Mouse (Mus musculus): ENCODE measurements around the gene Hrh3. TPM values are rescaled to one million over a fixed set of nuclear protein-coding genes. Genes with fewer than 3 reads are reported as not detected.

The Hrh3 gene
- polyA plus RNA-seq (2015; fragmentation: Nextera tagmentation; extraction: Ambion mirVana): 0.08 and 0.18 TPM in 2 replicates

- Histone ChIP-seq H3K4me3 (replicated peaks) (peak within 1 kb of the TSS; percentile 51), H3K27ac (no peak within 1 kb of the TSS), H3K27me3 (replicated peaks) (peaks cover 66% of the 10 kb centered on the region), H3K36me3 (no peaks in the 10 kb centered on the region), H3K9me3 (no peaks in the 10 kb centered on the region), H3K4me1 (peaks cover 22% of the 10 kb centered on the region), H3K4me2 (peak within 1 kb of the TSS; percentile 100), H3K9ac (no peak within 1 kb of the TSS)
- WGBS: under 1% methylated on average over 63 of the region's 87 CpGs
- peak; percentile 82 for ATAC-seq (ENCODE audit: insufficient read depth, low FRiP score, low read depth)
Observed at GRCm38 (mm10) chr2:180103978-180104658, at the start of gene Hrh3. Gene Hrh3 (minus strand): TSS chr2:180104488.

GRCm38 (mm10) chr2:180148551-180148950 is 44.3 kb upstream of the Hrh3 start:
- H3K9me3 ChIP-seq: no peaks in the 10 kb centered on the region
- H3K9ac ChIP-seq: no peak overlapping the region
- ATAC-seq (ENCODE audit: insufficient read depth, low FRiP score, low read depth): no peak
- H3K36me3 ChIP-seq: peaks cover 47% of the 10 kb centered on the region
- no peak overlapping the region for H3K27ac ChIP-seq
- no peaks in the 10 kb centered on the region for H3K27me3 ChIP-seq (replicated peaks)
- H3K4me1 ChIP-seq: no peaks in the 10 kb centered on the region
- WGBS: 80% methylated on average over 9 of the region's 9 CpGs
- H3K4me3 ChIP-seq (replicated peaks): no peak overlapping the region
- no peak overlapping the region for H3K4me2 ChIP-seq

GRCm38 (mm10) chr2:180147379-180147778 is 43.1 kb upstream of the Hrh3 start:
- Histone ChIP-seq H3K36me3 (peaks cover 43% of the 10 kb centered on the region), H3K27me3 (replicated peaks) (no peaks in the 10 kb centered on the region), H3K9me3 (no peaks in the 10 kb centered on the region), H3K9ac (no peak overlapping the region), H3K4me1 (no peaks in the 10 kb centered on the region), H3K27ac (no peak overlapping the region), H3K4me3 (replicated peaks) (no peak overlapping the region), H3K4me2 (no peak overlapping the region)
- no peak for ATAC-seq (ENCODE audit: insufficient read depth, low FRiP score, low read depth)
- WGBS: 92% methylated on average over 6 of the region's 6 CpGs

- no peak for ATAC-seq (ENCODE audit: insufficient read depth, low FRiP score, low read depth)
- Histone ChIP-seq H3K27ac (no peak overlapping the region), H3K9me3 (no peaks in the 10 kb centered on the region), H3K9ac (no peak overlapping the region), H3K27me3 (replicated peaks) (no peaks in the 10 kb centered on the region), H3K36me3 (peaks cover 40% of the 10 kb centered on the region), H3K4me3 (replicated peaks) (no peak overlapping the region), H3K4me1 (no peaks in the 10 kb centered on the region), H3K4me2 (no peak overlapping the region)
- WGBS: 91% methylated on average over 2 of the region's 2 CpGs
Observed at GRCm38 (mm10) chr2:180146091-180146490, 41.8 kb upstream of the Hrh3 start.

GRCm38 (mm10) chr2:180135414-180135813 is 31.1 kb upstream of the Hrh3 start:
- no peaks in the 10 kb centered on the region for H3K4me1 ChIP-seq
- H3K27me3 ChIP-seq (replicated peaks): no peaks in the 10 kb centered on the region
- no peaks in the 10 kb centered on the region for H3K9me3 ChIP-seq
- no peak for ATAC-seq (ENCODE audit: insufficient read depth, low FRiP score, low read depth)
- H3K36me3 ChIP-seq: peaks cover 21% of the 10 kb centered on the region
- no peak overlapping the region for H3K9ac ChIP-seq
- no peak overlapping the region for H3K4me3 ChIP-seq (replicated peaks)
- 87% methylated on average over 5 of the region's 5 CpGs for WGBS
- no peak overlapping the region for H3K4me2 ChIP-seq
- no peak overlapping the region for H3K27ac ChIP-seq

- no peak for ATAC-seq (ENCODE audit: insufficient read depth, low FRiP score, low read depth)
- peaks cover 13% of the 10 kb centered on the region for H3K36me3 ChIP-seq
- H3K27me3 ChIP-seq (replicated peaks): no peaks in the 10 kb centered on the region
- no peaks in the 10 kb centered on the region for H3K9me3 ChIP-seq
- H3K9ac ChIP-seq: no peak overlapping the region
- H3K4me1 ChIP-seq: no peaks in the 10 kb centered on the region
- no peak overlapping the region for H3K4me2 ChIP-seq
- WGBS: 79% methylated on average over 3 of the region's 3 CpGs
- H3K4me3 ChIP-seq (replicated peaks): no peak overlapping the region
- H3K27ac ChIP-seq: no peak overlapping the region
Observed at GRCm38 (mm10) chr2:180133911-180134310, 29.6 kb upstream of the Hrh3 start.

- H3K36me3 ChIP-seq: peaks cover 6% of the 10 kb centered on the region; the same call in 1 of the 2 replicates
- no peaks in the 10 kb centered on the region for H3K9me3 ChIP-seq
- no peak overlapping the region for H3K4me3 ChIP-seq (replicated peaks)
- WGBS: 87% methylated on average over 4 of the region's 4 CpGs
- no peak overlapping the region for H3K9ac ChIP-seq
- no peak for ATAC-seq (ENCODE audit: insufficient read depth, low FRiP score, low read depth)
- no peak overlapping the region for H3K4me2 ChIP-seq
- no peaks in the 10 kb centered on the region for H3K27me3 ChIP-seq (replicated peaks)
- H3K27ac ChIP-seq: no peak overlapping the region
- no peaks in the 10 kb centered on the region for H3K4me1 ChIP-seq
Observed at GRCm38 (mm10) chr2:180133231-180133630, 28.9 kb upstream of the Hrh3 start.

- 68% methylated on average over 1 of the region's 1 CpGs for WGBS
- Histone ChIP-seq H3K36me3 (no peaks in the 10 kb centered on the region), H3K4me2 (no peak overlapping the region), H3K27ac (no peak overlapping the region), H3K4me1 (peaks cover 25% of the 10 kb centered on the region), H3K9me3 (no peaks in the 10 kb centered on the region), H3K9ac (no peak overlapping the region), H3K27me3 (replicated peaks) (no peaks in the 10 kb centered on the region), H3K4me3 (replicated peaks) (no peak overlapping the region)
- no peak for ATAC-seq (ENCODE audit: insufficient read depth, low FRiP score, low read depth)
Observed at GRCm38 (mm10) chr2:180127675-180128074, 23.4 kb upstream of the Hrh3 start.

- ATAC-seq (ENCODE audit: insufficient read depth, low FRiP score, low read depth): peak; percentile 47; the same call in 1 of the 2 replicates
- H3K27ac ChIP-seq: no peak overlapping the region; the same call in 1 of the 2 replicates
- H3K27me3 ChIP-seq (replicated peaks): no peaks in the 10 kb centered on the region
- no peak overlapping the region for H3K4me2 ChIP-seq
- H3K9ac ChIP-seq: no peak overlapping the region
- peaks cover 25% of the 10 kb centered on the region for H3K4me1 ChIP-seq
- WGBS: 20% methylated on average over 4 of the region's 4 CpGs
- H3K36me3 ChIP-seq: no peaks in the 10 kb centered on the region
- no peak overlapping the region for H3K4me3 ChIP-seq (replicated peaks)
- no peaks in the 10 kb centered on the region for H3K9me3 ChIP-seq
Observed at GRCm38 (mm10) chr2:180126195-180126594, 21.9 kb upstream of the Hrh3 start.

- 79% methylated on average over 2 of the region's 2 CpGs for WGBS
- no peak for ATAC-seq (ENCODE audit: insufficient read depth, low FRiP score, low read depth)
- no peaks in the 10 kb centered on the region for H3K36me3 ChIP-seq
Observed at GRCm38 (mm10) chr2:180124192-180124591, 19.9 kb upstream of the Hrh3 start.

GRCm38 (mm10) chr2:180120292-180120761 is 16.0 kb upstream of the Hrh3 start:
- ATAC-seq (ENCODE audit: insufficient read depth, low FRiP score, low read depth): no peak
- Histone ChIP-seq H3K36me3 (no peaks in the 10 kb centered on the region), H3K4me3 (replicated peaks) (peak overlapping the region; percentile 90), H3K9me3 (no peaks in the 10 kb centered on the region), H3K4me2 (peak overlapping the region; percentile 70), H3K4me1 (peaks cover 34% of the 10 kb centered on the region), H3K27ac (no peak overlapping the region), H3K27me3 (replicated peaks) (no peaks in the 10 kb centered on the region), H3K9ac (no peak overlapping the region)
- WGBS: 58% methylated on average over 5 of the region's 5 CpGs

More at GRCm38 (mm10) chr2:180124192-180124591, 19.9 kb upstream of the Hrh3 start:
- H3K27ac ChIP-seq: no peak overlapping the region
- H3K4me3 ChIP-seq (replicated peaks): no peak overlapping the region
- H3K4me1 ChIP-seq: peaks cover 33% of the 10 kb centered on the region
- H3K9me3 ChIP-seq: no peaks in the 10 kb centered on the region
- no peaks in the 10 kb centered on the region for H3K27me3 ChIP-seq (replicated peaks)
- no peak overlapping the region for H3K9ac ChIP-seq
- no peak overlapping the region for H3K4me2 ChIP-seq

GRCm38 (mm10) chr2:180119439-180120291 is 15.4 kb upstream of the Hrh3 start:
- Histone ChIP-seq H3K36me3 (no peaks in the 10 kb centered on the region), H3K4me1 (peaks cover 36% of the 10 kb centered on the region), H3K27ac (peak overlapping the region; percentile 77), H3K4me2 (peak overlapping the region; percentile 70), H3K4me3 (replicated peaks) (peak overlapping the region; percentile 90), H3K9ac (peak overlapping the region; percentile 83), H3K27me3 (replicated peaks) (no peaks in the 10 kb centered on the region), H3K9me3 (no peaks in the 10 kb centered on the region)
- WGBS: 1% methylated on average over 65 of the region's 68 CpGs
- no peak for ATAC-seq (ENCODE audit: insufficient read depth, low FRiP score, low read depth)
